Mouse (Mus musculus): ENCODE results near the gene Ube4b. TPM values are rescaled to one million over a fixed set of nuclear protein-coding genes. Genes with fewer than 3 reads are reported as not detected.

Gene Ube4b
- polyA plus RNA-seq, 1 experiment from 2014 or later = 56.5 TPM

GRCm38 (mm10) chr4:149424755-149425154, 1.8 kb downstream of the Ube4b start:
- Histone ChIP-seq H3K4me1 (replicated peaks) (peaks cover 47% of the 10 kb centered on the region), H3K4me3 (peak overlapping the region; percentile 96), H3K9me3 (no peaks in the 10 kb centered on the region), H3K36me3 (no peaks in the 10 kb centered on the region), H3K27ac (peak overlapping the region; percentile 40; the same call in 1 of the 2 replicates), H3K27me3 (no peaks in the 10 kb centered on the region), H3K4me2 (peak overlapping the region; percentile 89), H3K9ac (peak overlapping the region; percentile 95)
- under 1% methylated on average over 9 of the region's 9 CpGs for WGBS
- no peak for ATAC-seq (ENCODE audit: low FRiP score)

GRCm38 (mm10) chr4:149417854-149418365, 8.6 kb downstream of the Ube4b start:
- Histone ChIP-seq H3K27ac (no peak overlapping the region), H3K36me3 (no peaks in the 10 kb centered on the region), H3K4me3 (no peak overlapping the region), H3K4me2 (no peak overlapping the region), H3K9me3 (no peaks in the 10 kb centered on the region), H3K4me1 (replicated peaks) (peaks cover 78% of the 10 kb centered on the region), H3K9ac (no peak overlapping the region), H3K27me3 (no peaks in the 10 kb centered on the region)
- ATAC-seq (ENCODE audit: low FRiP score) = no peak
- 83% methylated on average over 5 of the region's 5 CpGs for WGBS

GRCm38 (mm10) chr4:149416986-149417385, 9.6 kb downstream of the Ube4b start:
- Histone ChIP-seq H3K27me3 (no peaks in the 10 kb centered on the region), H3K36me3 (no peaks in the 10 kb centered on the region; the same call in 1 of the 2 replicates), H3K4me1 (replicated peaks) (peaks cover 69% of the 10 kb centered on the region), H3K4me2 (no peak overlapping the region), H3K9ac (no peak overlapping the region), H3K9me3 (no peaks in the 10 kb centered on the region), H3K4me3 (no peak overlapping the region), H3K27ac (no peak overlapping the region)
- WGBS = 86% methylated on average over 2 of the region's 2 CpGs
- ATAC-seq (ENCODE audit: low FRiP score) = no peak

GRCm38 (mm10) chr4:149416417-149416816, 10.1 kb downstream of the Ube4b start:
- Histone ChIP-seq H3K4me2 (no peak overlapping the region), H3K4me3 (no peak overlapping the region), H3K4me1 (replicated peaks) (peaks cover 63% of the 10 kb centered on the region), H3K9me3 (no peaks in the 10 kb centered on the region), H3K27ac (peak overlapping the region; percentile 66; the same call in 1 of the 2 replicates), H3K36me3 (no peaks in the 10 kb centered on the region; the same call in 1 of the 2 replicates), H3K27me3 (no peaks in the 10 kb centered on the region), H3K9ac (peak overlapping the region; percentile 39; the same call in 1 of the 2 replicates)
- 78% methylated on average over 10 of the region's 10 CpGs for WGBS
- ATAC-seq (ENCODE audit: low FRiP score) = no peak

GRCm38 (mm10) chr4:149415651-149416169, 10.8 kb downstream of the Ube4b start:
- 45% methylated on average over 13 of the region's 13 CpGs for WGBS
- ATAC-seq (ENCODE audit: low FRiP score) = peak; percentile 51; the same call in 1 of the 2 replicates
- Histone ChIP-seq H3K4me1 (replicated peaks) (peaks cover 56% of the 10 kb centered on the region), H3K27me3 (no peaks in the 10 kb centered on the region), H3K4me3 (no peak overlapping the region), H3K36me3 (no peaks in the 10 kb centered on the region; the same call in 1 of the 2 replicates), H3K9me3 (no peaks in the 10 kb centered on the region), H3K4me2 (0 out of 2 replicates have a peak overlapping the region, but pooled peaks have one; percentile 13), H3K9ac (no peak overlapping the region), H3K27ac (peak overlapping the region; percentile 66)

- peaks cover 47% of the 10 kb centered on the region for H3K4me1 ChIP-seq (replicated peaks)
- peaks cover 4% of the 10 kb centered on the region for H3K36me3 ChIP-seq
- WGBS = 94% methylated on average over 3 of the region's 3 CpGs
- H3K9me3 ChIP-seq = no peaks in the 10 kb centered on the region
- no peak overlapping the region for H3K4me3 ChIP-seq
- no peak overlapping the region for H3K4me2 ChIP-seq
- H3K9ac ChIP-seq = no peak overlapping the region
- H3K27ac ChIP-seq = 0 out of 2 replicates have a peak overlapping the region, but pooled peaks have one; percentile 12
- no peaks in the 10 kb centered on the region for H3K27me3 ChIP-seq
- no peak for ATAC-seq (ENCODE audit: low FRiP score)
Observed at GRCm38 (mm10) chr4:149414259-149414658, 12.3 kb downstream of the Ube4b start.

GRCm38 (mm10) chr4:149409759-149410158, 16.8 kb downstream of the Ube4b start:
- H3K4me1 ChIP-seq (replicated peaks) = peaks cover 26% of the 10 kb centered on the region

GRCm38 (mm10) chr4:149408331-149408730, 18.2 kb downstream of the Ube4b start:
- WGBS = 91% methylated on average over 6 of the region's 6 CpGs
- Histone ChIP-seq H3K27me3 (no peaks in the 10 kb centered on the region), H3K9ac (no peak overlapping the region), H3K4me3 (no peak overlapping the region), H3K27ac (no peak overlapping the region), H3K36me3 (peaks cover 4% of the 10 kb centered on the region), H3K4me2 (no peak overlapping the region), H3K9me3 (no peaks in the 10 kb centered on the region), H3K4me1 (replicated peaks) (peaks cover 35% of the 10 kb centered on the region)
- no peak for ATAC-seq (ENCODE audit: low FRiP score)

More at GRCm38 (mm10) chr4:149409759-149410158, 16.8 kb downstream of the Ube4b start:
- Histone ChIP-seq H3K27ac (no peak overlapping the region), H3K4me2 (no peak overlapping the region), H3K9ac (no peak overlapping the region), H3K9me3 (no peaks in the 10 kb centered on the region), H3K4me3 (no peak overlapping the region), H3K27me3 (no peaks in the 10 kb centered on the region), H3K36me3 (peaks cover 4% of the 10 kb centered on the region)
- WGBS = 96% methylated on average over 4 of the region's 4 CpGs
- no peak for ATAC-seq (ENCODE audit: low FRiP score)

GRCm38 (mm10) chr4:149407461-149407860, 19.1 kb downstream of the Ube4b start:
- Histone ChIP-seq H3K27ac (no peak overlapping the region), H3K9me3 (no peaks in the 10 kb centered on the region), H3K4me3 (no peak overlapping the region), H3K4me1 (replicated peaks) (peaks cover 40% of the 10 kb centered on the region), H3K36me3 (peaks cover 4% of the 10 kb centered on the region), H3K4me2 (no peak overlapping the region), H3K27me3 (no peaks in the 10 kb centered on the region), H3K9ac (no peak overlapping the region)
- ATAC-seq (ENCODE audit: low FRiP score) = no peak
- WGBS = 93% methylated on average over 5 of the region's 5 CpGs

- Histone ChIP-seq H3K36me3 (peaks cover 4% of the 10 kb centered on the region), H3K9me3 (no peaks in the 10 kb centered on the region), H3K27me3 (no peaks in the 10 kb centered on the region), H3K9ac (no peak overlapping the region), H3K4me2 (no peak overlapping the region), H3K27ac (0 out of 2 replicates have a peak overlapping the region, but pooled peaks have one; percentile 13), H3K4me3 (no peak overlapping the region), H3K4me1 (replicated peaks) (peaks cover 42% of the 10 kb centered on the region)
- 84% methylated on average over 16 of the region's 16 CpGs for WGBS
- no peak for ATAC-seq (ENCODE audit: low FRiP score)
Observed at GRCm38 (mm10) chr4:149405713-149406443, 20.7 kb downstream of the Ube4b start.

- Histone ChIP-seq H3K4me3 (no peak overlapping the region), H3K36me3 (no peaks in the 10 kb centered on the region), H3K27ac (peak overlapping the region; percentile 18; the same call in 1 of the 2 replicates), H3K27me3 (no peaks in the 10 kb centered on the region), H3K4me2 (no peak overlapping the region), H3K4me1 (replicated peaks) (peaks cover 44% of the 10 kb centered on the region), H3K9me3 (no peaks in the 10 kb centered on the region), H3K9ac (no peak overlapping the region)
- ATAC-seq (ENCODE audit: low FRiP score) = peak; percentile 53; the same call in 1 of the 2 replicates
- 58% methylated on average over 19 of the region's 19 CpGs for WGBS
Observed at GRCm38 (mm10) chr4:149404640-149405465, 21.7 kb downstream of the Ube4b start.

GRCm38 (mm10) chr4:149403037-149403436, 23.5 kb downstream of the Ube4b start:
- Histone ChIP-seq H3K27me3 (no peaks in the 10 kb centered on the region), H3K4me1 (replicated peaks) (peaks cover 45% of the 10 kb centered on the region), H3K4me2 (no peak overlapping the region), H3K36me3 (peaks cover 7% of the 10 kb centered on the region), H3K4me3 (no peak overlapping the region), H3K27ac (no peak overlapping the region), H3K9me3 (no peaks in the 10 kb centered on the region), H3K9ac (no peak overlapping the region)
- no peak for ATAC-seq (ENCODE audit: low FRiP score)
- 48% methylated on average over 6 of the region's 6 CpGs for WGBS
